Mouse (Mus musculus): ENCODE measurements around the gene Inpp4a. TPM values are rescaled to one million over a fixed set of nuclear protein-coding genes. Genes with fewer than 3 reads are reported as not detected.

Gene Inpp4a
- 84.4 and 85.7 TPM in 2 replicates for polyA plus RNA-seq (2012; rRNA removed)

GRCm38 (mm10) chr1:37299540-37300491 lies at the start of gene Inpp4a:
Inpp4a (plus strand) TSS chr1:37299865.
- TF ChIP-seq POLR2A (IDR thresholded peaks at IDR 0.05; ENCODE audit: extremely low read depth, insufficient read depth, low read length) (peak; percentile 77), CTCF (IDR thresholded peaks at IDR 0.05; ENCODE audit: extremely low read depth, insufficient read depth, low read length) (no peak)
- Histone ChIP-seq H3K27ac (ENCODE audit: insufficient read depth, low read length) (peak within 1 kb of the TSS; percentile 51), H3K4me1 (ENCODE audit: control insufficient read depth, insufficient read depth, low read length) (peaks cover 4% of the 10 kb centered on the region; the same call in 1 of the 2 replicates), H3K4me3 (ENCODE audit: insufficient read depth, low read length) (peak within 1 kb of the TSS; percentile 99)

GRCm38 (mm10) chr1:37250643-37251310 lies 48.9 kb upstream of the Inpp4a start:
- no peaks in the 10 kb centered on the region for H3K4me1 ChIP-seq (ENCODE audit: control insufficient read depth, insufficient read depth, low read length)
- TF ChIP-seq CTCF (IDR thresholded peaks at IDR 0.05; ENCODE audit: extremely low read depth, insufficient read depth, low read length) (peak; percentile 91), POLR2A (IDR thresholded peaks at IDR 0.05; ENCODE audit: extremely low read depth, insufficient read depth, low read length) (no peak)
- H3K4me3 ChIP-seq (ENCODE audit: insufficient read depth, low read length) = no peak overlapping the region
- H3K27ac ChIP-seq (ENCODE audit: insufficient read depth, low read length) = no peak overlapping the region

GRCm38 (mm10) chr1:37258443-37258842 lies 41.2 kb upstream of the Inpp4a start:
- TF ChIP-seq POLR2A (IDR thresholded peaks at IDR 0.05; ENCODE audit: extremely low read depth, insufficient read depth, low read length) (no peak), CTCF (IDR thresholded peaks at IDR 0.05; ENCODE audit: extremely low read depth, insufficient read depth, low read length) (no peak)

GRCm38 (mm10) chr1:37272464-37272863 lies 27.2 kb upstream of the Inpp4a start:
- Histone ChIP-seq H3K4me1 (ENCODE audit: control insufficient read depth, insufficient read depth, low read length) (no peaks in the 10 kb centered on the region), H3K27ac (ENCODE audit: insufficient read depth, low read length) (no peak overlapping the region), H3K4me3 (ENCODE audit: insufficient read depth, low read length) (no peak overlapping the region)
- TF ChIP-seq CTCF (IDR thresholded peaks at IDR 0.05; ENCODE audit: extremely low read depth, insufficient read depth, low read length) = peak; percentile 93
- TF ChIP-seq POLR2A (IDR thresholded peaks at IDR 0.05; ENCODE audit: extremely low read depth, insufficient read depth, low read length) = no peak

More at GRCm38 (mm10) chr1:37258443-37258842, 41.2 kb upstream of the Inpp4a start:
- Histone ChIP-seq H3K27ac (ENCODE audit: insufficient read depth, low read length) (no peak overlapping the region), H3K4me3 (ENCODE audit: insufficient read depth, low read length) (no peak overlapping the region), H3K4me1 (ENCODE audit: control insufficient read depth, insufficient read depth, low read length) (no peaks in the 10 kb centered on the region)

GRCm38 (mm10) chr1:37286556-37286955 lies 13.1 kb upstream of the Inpp4a start:
- Histone ChIP-seq H3K27ac (ENCODE audit: insufficient read depth, low read length) (no peak overlapping the region), H3K4me1 (ENCODE audit: control insufficient read depth, insufficient read depth, low read length) (peaks cover 6% of the 10 kb centered on the region), H3K4me3 (ENCODE audit: insufficient read depth, low read length) (no peak overlapping the region)
- TF ChIP-seq CTCF (IDR thresholded peaks at IDR 0.05; ENCODE audit: extremely low read depth, insufficient read depth, low read length) (no peak), POLR2A (IDR thresholded peaks at IDR 0.05; ENCODE audit: extremely low read depth, insufficient read depth, low read length) (no peak)

GRCm38 (mm10) chr1:37287748-37288147 lies 11.9 kb upstream of the Inpp4a start:
- H3K4me1 ChIP-seq (ENCODE audit: control insufficient read depth, insufficient read depth, low read length) = peaks cover 6% of the 10 kb centered on the region
- no peak overlapping the region for H3K27ac ChIP-seq (ENCODE audit: insufficient read depth, low read length)
- no peak overlapping the region for H3K4me3 ChIP-seq (ENCODE audit: insufficient read depth, low read length)
- no peak for TF ChIP-seq POLR2A (IDR thresholded peaks at IDR 0.05; ENCODE audit: extremely low read depth, insufficient read depth, low read length)
- TF ChIP-seq CTCF (IDR thresholded peaks at IDR 0.05; ENCODE audit: extremely low read depth, insufficient read depth, low read length) = no peak

- Histone ChIP-seq H3K4me3 (ENCODE audit: insufficient read depth, low read length) (no peak overlapping the region), H3K4me1 (ENCODE audit: control insufficient read depth, insufficient read depth, low read length) (peaks cover 6% of the 10 kb centered on the region), H3K27ac (ENCODE audit: insufficient read depth, low read length) (no peak overlapping the region)
- TF ChIP-seq POLR2A (IDR thresholded peaks at IDR 0.05; ENCODE audit: extremely low read depth, insufficient read depth, low read length) (no peak), CTCF (IDR thresholded peaks at IDR 0.05; ENCODE audit: extremely low read depth, insufficient read depth, low read length) (no peak)
These were observed 11.3 kb upstream of the Inpp4a start for GRCm38 (mm10) chr1:37288181-37288935.

- Histone ChIP-seq H3K4me1 (ENCODE audit: control insufficient read depth, insufficient read depth, low read length) (peaks cover 6% of the 10 kb centered on the region), H3K4me3 (ENCODE audit: insufficient read depth, low read length) (no peak overlapping the region), H3K27ac (ENCODE audit: insufficient read depth, low read length) (no peak overlapping the region)
- TF ChIP-seq POLR2A (IDR thresholded peaks at IDR 0.05; ENCODE audit: extremely low read depth, insufficient read depth, low read length) = no peak
These were observed 10.7 kb upstream of the Inpp4a start for GRCm38 (mm10) chr1:37288941-37289340.

GRCm38 (mm10) chr1:37296414-37296813 lies 3.3 kb upstream of the Inpp4a start:
- H3K4me3 ChIP-seq (ENCODE audit: insufficient read depth, low read length) = no peak overlapping the region
- no peak overlapping the region for H3K27ac ChIP-seq (ENCODE audit: insufficient read depth, low read length)
- no peak for TF ChIP-seq POLR2A (IDR thresholded peaks at IDR 0.05; ENCODE audit: extremely low read depth, insufficient read depth, low read length)
- no peak for TF ChIP-seq CTCF (IDR thresholded peaks at IDR 0.05; ENCODE audit: extremely low read depth, insufficient read depth, low read length)
- H3K4me1 ChIP-seq (ENCODE audit: control insufficient read depth, insufficient read depth, low read length) = no peaks in the 10 kb centered on the region
